Mouse (Mus musculus) regulatory T cell (primary cell): ENCODE measurements around the gene Ccpg1os.

Source experiments
- in situ Hi-C: fragments of 300-600 bp; cut with MboI, MseI; formaldehyde crosslinking; loops from one replicate; pipeline ENCODE4 v1.15.1; 2025; ENCODE audit warnings: high pct_unique_total_duplicates

Ccpg1os gene

DNA sequence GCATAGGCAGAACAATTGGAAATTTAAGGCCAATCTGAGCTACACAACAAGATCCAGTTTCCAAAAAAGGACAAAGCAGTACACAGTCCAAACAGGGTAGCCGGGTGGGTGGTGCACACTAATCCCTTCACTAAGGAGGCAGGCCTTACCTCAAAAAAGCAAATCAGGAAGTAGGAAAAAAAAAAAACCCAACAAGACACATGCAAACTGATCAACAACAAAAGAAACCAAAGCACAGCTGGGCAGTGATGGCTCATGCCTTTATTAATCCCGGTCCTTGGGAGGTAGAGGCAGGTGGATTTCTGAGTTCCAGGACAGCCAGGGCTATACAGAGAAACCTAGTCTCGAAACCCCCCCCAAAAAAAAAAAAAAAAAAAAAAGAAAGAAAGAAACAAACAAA lies 2.5 kb upstream of the Ccpg1os start:
- in situ Hi-C loops, result no loop called here

DNA sequence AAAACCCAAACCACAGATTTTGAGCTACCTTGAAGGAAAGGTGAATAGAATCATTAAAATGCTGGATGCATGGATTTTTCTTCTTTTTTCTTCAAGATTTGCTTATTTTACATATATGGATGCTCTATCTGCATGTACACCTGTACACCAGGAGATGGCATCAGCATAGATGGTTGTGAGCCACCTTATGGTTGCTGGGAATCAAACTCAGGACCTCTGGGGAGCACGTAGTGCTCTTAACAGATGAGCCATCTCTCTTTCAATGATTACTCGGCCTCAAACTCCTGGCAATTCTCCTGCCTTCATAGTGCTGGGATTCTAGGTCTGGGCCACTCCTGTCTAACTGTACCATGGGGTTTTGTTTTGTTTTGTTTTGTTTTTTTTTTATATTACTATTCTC lies 2.1 kb downstream of the Ccpg1os start:
- in situ Hi-C loops, result no loop called here

DNA sequence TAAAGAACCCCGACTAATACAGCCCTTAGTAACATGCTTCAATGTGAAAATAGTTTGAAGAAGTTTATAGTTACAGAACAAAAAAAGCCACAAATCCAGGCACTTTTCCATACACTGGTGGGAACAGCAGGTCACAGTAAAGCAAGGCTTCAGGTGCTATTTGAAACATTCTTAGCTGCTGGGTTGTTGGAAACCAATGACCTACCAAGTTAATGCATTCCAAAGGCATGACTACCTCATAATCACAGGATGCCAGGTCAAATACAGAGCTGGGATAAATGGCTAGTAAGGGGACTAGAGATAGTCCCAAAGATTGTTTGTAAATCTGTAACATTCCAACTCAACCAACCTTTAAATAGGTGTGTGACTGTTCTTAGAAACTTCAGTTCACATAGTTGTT lies 9.9 kb downstream of the Ccpg1os start:
- in situ Hi-C loops, result no loop called here

DNA sequence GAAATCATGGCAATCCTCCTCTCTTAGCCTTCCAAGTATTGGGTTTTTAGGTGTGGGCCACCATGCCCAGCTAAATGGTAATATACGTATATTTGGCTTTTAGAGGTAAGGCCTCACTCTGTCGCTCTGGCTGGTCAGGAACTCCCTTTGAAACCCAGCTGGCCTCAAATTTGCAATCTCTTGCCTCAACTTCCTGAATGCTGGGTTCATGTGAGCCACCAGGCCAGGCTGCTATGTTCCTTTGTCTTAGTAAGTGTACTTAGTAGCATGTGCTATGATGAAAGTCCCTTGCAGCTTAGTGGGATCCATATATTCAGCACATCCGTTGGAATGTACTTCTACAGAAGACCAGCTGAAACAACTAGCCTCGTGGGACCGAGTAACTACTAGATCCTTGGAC lies 10.4 kb downstream of the Ccpg1os start:
- in situ Hi-C loops, result no loop called here

DNA sequence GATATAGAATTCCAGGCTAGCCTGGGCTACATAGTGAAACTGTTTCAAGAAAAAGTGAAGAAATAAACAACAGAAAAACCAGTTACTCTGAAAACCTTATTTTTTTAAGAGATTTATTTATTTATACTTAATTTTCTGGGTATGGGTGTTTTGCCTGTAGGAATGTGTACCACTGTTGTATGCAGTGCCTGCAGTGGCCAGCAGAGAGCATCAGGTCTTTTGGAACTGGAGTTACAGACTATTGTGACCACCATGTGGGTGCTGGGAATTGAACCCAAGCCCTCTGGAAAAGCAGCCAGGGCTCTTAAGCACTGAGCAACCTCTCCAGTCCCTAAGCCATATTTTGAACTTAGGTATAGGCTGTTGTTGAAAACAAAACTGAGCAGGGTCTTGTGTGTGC lies 12.2 kb downstream of the Ccpg1os start:
- in situ Hi-C loops, result no loop called here

DNA sequence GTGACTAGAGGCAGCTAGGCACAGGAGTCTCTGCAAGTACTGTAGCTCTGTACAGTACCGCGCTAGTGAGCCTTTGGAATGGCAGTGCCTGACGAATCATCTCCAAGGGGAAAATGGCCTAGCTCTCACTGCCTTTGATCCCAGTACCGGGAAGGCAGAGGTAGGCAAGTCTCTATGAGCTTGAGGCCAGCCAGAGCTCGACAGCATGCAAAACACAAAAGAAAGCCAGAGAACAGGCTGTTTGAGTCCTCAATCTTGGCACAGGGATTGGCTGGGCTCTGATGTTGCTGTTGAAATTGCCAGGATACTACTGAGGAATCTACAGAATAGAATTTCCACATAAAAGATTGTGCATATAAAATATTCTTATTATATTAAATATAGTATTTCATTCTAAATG lies 12.7 kb downstream of the Ccpg1os start:
- in situ Hi-C loops, result no loop called here

DNA sequence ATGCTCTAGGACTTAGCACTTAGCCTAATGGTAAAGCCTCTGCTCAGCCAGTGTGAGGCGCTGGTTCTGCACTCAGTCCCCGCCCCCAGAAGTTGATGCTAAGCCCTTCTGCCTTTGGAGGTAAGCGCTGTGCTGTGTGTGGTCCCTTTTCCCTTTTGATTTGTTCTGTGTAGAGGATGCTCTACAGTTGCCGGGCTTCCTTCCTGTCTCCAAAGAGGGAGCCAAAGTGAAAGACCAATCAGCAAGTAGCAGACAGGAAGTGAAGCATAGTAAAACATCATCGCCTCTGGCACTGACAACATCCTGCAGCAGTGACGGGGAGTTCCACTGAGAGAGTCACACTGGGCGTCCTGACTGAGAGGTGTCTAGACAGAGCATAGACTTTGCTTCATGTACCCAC lies 15.3 kb downstream of the Ccpg1os start:
- in situ Hi-C loops, result loop anchor here (5.0 kb wide), 1 partner anchor 132 kb away; the partner anchor contains the start of genes Gm20509 and Khdc3

DNA sequence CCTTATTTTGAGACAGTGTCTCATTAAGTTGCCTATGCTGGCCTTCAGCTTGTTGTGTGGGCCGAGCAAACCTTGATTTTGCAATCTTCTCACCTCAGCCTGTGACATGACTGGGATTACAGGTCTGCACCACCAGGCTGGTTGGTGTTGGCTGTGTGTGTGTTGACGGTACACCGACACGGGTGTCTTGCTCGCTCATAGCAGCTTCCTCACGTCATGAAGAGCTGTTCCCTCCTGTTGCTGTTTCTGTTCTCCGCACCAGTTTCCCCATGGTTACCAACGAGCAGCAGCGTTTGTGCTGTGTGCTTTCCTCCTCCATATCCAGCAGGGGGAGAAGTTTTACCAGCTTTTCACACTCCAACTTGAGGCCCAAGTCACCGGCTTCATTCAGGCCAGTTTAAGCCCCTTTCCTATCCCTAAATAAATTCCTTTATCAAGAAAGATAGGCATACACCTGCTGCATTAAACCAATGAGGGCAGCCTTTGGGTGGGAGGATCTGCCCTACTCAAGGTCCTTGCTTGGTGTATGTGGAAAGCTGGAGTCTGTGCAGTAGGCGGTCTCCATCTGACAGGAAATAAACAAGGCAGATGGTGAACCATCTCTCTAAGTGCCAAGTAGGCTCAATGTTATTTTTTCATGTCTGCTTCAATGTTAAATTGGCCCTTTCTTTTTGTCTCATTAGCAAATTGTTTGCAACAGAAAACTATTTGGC lies 16.7 kb downstream of the Ccpg1os start:
- in situ Hi-C loops, result loop anchor here (5.0 kb wide), 1 partner anchor 134 kb away; the partner anchor contains the start of genes Gm20509 and Khdc3

DNA sequence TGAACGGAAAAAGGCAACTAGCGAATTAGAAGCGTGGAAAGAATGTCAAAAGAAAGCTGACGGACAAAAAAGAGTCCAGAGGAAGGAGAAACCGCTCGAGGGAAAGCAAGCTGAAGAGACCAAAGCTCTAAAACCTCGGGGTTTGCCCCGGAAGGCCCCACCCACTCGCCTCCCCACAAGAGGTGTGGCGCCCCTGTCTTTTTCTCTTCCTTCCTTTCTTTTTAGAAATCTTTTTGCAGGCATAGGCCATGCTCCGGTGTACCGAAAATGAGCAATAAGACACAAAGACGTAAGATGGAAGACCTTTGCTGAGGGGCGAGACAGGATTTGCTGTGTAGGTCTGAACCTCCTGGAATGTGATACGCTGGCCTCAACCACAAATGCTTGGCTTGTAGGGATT lies 23.2 kb downstream of the Ccpg1os start:
- in situ Hi-C loops, result loop anchor here (5.0 kb wide), 1 partner anchor 80 kb away; the partner anchor contains the start of genes Pigb and Rab27a

DNA sequence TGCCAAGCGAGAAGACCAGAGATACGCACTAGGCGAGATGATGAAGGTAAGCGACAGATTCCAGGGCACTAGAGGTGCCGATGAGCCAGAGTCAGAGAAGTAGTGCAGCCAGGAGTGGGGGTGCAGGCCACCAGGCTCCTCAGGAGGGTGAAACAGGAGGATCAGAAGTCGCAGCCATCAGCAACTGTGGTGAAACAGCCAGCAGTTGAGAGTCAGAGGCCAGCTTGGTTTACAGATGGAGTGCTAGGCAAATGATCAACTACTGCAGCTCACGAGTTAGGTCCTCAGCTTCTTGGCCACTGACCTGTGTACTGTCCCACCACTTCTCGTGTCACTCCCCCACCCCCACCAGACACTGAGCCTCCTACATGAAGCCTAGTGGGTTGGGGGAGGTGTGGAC lies 23.8 kb downstream of the Ccpg1os start:
- in situ Hi-C loops, result loop anchor here (5.0 kb wide), 1 partner anchor 81 kb away; the partner anchor contains the start of genes Pigb and Rab27a

DNA sequence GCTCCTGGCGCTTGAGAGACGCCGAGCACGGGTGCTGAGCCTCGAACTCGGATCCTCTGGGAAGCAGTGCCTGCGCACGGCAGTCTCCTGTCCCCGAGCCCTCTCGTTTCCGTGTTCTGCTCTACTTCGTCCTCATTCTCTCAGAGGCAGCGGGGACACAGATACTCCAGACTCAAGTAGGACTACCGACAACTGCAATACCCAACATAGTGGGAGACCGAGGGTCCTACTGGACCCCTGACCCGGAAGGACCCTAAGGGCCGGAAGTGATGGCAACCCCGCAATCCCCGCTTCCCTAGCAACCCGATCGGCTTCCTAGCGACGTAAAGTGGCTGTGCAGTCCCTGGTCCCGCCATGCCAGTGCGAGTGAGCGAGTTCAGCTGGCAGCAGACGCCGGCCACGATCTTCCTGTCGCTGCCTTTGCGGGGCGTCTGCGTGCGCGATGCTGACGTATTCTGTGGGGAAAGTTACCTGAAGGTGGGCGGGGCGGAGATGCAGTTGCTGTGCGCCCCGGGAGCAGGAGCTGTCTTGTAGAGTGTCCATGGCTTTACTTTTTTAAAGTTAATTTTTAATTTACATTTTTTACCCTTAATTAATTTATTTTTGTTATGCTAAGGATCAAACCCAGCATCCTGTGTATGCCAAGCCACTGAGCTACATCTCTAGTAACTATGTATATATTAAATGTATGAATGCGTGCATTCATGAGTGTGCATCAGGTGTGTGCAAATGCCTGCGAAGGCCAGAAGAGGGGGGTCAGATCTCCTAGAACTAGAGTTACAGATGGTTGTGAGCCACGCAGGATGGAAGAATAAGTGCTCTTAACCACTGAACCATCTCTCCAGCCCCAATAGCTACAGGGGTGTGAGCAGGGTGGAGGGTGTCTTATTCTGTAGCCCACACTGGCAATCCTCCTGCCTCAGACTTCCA lies 26.4 kb downstream of the Ccpg1os start, which contains the start of the genes Dyx1c1 and Gm44503:
Gene Dyx1c1 (plus strand): TSS at position 265 of the 930 bp plus-strand sequence.
Gene Gm44503 (plus strand): TSS at position 332 of the 930 bp plus-strand sequence.
- in situ Hi-C loops, result no loop called here

DNA sequence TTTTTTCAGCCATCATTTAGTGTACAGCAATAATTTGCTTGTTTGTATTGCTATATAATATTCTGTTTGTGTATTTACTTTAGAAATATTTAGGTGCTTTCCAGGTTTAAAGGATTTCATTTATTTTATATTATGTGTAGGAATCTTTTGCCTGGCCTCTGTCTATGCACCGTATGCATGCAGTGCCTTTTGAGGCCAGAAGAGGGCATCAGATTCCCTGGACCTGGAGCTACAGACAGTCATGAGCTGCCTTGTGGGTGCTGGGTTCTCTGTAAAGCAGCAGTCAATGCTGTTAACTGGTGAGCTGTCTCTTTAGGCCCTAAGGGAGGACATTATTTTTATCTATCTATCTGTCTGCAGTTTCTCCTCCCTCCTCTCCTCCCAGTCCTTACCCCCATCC lies 29.6 kb downstream of the Ccpg1os start:
- in situ Hi-C loops, result no loop called here

DNA sequence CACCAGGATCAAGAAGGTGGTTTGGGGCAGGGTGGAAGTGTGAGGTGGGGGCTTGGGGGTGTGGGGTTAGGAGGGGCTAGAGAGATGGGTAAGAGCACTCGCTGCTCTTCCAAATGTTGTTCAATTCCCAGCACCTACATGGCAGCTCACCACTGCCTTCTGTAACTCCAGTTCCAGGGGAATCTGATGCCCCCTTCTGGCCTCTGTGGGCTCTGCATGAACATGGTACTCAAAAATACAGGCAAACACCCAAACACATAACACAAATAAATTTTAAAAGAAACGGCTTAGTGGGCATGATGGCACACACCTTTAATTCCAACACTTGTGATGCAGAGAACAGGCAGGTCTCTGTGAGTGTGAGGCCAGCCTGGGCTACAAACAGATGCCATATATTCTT lies 30.4 kb downstream of the Ccpg1os start:
- in situ Hi-C loops, result no loop called here

DNA sequence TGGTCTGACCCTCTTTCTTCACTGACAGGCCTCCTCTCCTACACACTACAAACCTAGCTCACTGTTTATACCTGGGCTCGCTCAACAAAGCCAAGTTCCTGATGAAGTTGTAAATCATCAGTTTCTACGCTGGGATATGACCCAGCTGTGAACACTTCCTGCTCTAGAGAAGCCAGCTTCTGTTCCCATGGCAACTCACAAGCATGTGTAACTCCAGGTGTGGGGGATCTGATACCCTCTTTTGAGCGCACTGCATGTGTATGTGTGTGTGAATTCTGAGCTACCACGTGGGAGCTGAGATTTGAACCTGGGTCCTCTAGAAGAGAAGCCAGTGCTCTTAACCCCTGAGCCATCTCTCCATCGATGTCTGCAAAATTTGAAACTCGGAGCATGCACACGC lies 35.6 kb downstream of the Ccpg1os start:
- in situ Hi-C loops, result no loop called here

DNA sequence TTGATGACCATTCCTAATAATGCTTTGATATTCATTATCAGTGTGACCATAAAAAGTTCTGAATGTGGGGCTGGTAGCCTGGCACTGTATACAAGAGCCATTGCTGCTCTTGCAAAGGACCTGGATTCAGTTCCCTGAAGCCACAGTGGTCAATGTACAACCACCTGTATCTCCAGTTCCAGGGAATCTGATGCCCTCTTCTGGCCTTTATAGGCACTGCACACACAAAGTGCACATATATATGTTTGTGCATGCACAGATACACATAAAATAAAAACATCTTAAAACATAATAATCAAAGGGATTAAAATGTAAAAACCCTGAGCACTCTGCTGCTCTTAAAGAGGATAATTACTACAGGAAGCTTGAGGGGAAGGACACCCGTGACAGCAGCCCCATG lies 38.2 kb downstream of the Ccpg1os start:
- in situ Hi-C loops, result no loop called here

DNA sequence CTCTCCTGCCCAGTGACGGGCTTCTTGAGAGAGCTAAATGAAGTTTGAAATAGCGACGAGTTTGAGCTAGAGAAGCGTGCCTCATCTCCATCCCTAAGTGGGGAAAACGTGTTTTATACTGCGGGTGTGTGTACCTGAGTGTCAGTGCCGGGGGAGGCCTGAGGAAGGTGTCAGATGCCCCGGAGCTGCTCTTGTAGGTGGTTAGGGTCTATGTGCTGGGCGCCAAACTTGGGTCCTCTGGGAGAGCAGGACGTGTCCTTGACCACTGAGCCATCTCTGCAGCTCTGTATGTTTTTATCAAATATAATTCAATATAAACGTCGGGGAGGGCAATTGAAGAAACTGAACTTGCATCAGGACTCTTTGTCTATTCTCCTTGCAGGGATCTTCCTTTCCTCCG lies 40.9 kb downstream of the Ccpg1os start:
- in situ Hi-C loops, result no loop called here

DNA sequence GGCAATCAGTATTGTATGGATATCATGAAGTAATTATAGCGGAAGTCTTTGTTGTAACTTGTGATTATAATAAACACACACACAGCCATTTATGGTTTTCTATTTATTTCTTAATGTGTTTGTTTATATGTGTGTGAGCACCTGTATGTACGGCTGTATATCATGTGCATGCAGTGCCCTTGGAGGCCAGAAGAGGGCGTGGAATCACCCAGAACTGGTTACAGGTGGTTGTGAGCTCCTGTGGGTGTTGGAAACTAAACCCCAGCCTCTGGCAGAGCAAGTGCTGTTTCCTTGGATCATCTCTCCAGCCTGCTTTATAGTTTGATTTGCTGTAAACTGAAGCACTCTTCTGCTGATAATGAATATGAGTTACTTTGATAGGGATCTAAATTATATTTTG lies 41.8 kb downstream of the Ccpg1os start:
- in situ Hi-C loops, result no loop called here

DNA sequence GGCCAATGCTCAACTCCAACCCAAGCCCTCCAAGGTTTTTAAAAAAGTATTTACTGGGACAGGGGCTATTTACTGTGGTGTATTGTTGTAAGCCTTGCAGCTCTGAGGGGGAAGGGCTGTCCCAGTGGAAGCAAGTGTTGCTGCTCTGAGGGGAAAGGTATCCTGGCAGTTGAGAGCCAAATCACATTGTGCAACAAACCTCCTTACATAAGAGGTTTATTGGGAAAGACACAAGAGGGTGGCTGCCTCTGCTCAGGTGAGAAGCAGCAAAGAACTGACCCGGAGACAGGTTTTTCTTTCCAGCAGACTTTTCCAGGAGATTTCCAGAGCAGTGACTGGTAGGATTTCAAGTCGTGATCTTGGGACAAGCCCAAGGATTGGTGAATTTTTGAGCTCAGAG lies 48.9 kb downstream of the Ccpg1os start:
- in situ Hi-C loops, result no loop called here

DNA sequence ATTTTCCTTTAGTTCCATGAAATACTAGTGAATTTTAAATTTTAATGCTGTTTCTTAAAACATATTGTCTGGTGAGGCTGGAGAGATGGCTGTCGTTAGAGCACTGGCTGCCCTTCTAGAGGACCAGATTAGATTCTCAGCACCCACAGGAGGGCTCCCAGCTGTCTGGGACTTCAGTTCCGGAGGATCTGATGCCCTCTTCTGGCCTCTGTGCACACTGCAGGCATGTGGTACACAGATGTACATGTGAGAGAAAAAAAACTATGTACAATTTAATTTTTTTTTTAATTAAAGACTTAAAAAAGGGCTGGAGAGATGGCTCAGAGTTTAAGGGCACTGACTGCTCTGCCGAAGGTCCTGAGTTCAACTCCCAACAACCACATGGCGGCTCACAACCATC lies 49.9 kb downstream of the Ccpg1os start:
- in situ Hi-C loops, result no loop called here

DNA sequence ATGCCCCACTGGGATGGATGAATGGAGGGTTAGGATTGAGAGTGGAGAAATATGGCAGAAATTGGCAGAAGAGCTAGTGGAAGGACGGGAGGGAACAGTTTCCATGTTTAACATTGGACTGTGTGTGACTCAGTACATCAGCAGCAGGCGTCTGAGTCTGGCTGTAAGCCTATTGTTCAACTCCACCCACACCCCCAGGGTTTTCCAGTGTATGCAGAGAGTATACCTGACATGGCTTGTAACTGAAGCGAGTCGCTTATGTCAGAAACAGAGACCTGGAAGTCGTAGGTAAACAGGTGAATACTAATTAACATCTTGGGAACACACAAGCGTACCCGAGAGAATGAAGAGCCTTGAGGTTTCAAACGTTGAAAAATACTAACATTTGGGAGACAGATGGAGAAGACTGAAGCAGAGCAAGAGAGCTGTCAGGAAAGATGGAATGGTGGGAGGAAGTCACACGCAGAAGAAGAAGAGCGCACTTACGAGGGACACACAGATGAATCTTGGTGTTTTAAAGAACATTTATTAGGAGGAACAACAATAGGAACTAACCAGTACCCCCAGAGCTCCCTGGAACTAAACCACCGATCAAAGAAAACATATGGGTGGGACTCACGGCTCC lies 53.9 kb downstream of the Ccpg1os start:
- in situ Hi-C loops, result no loop called here
